Mouse (Mus musculus) spleen, adult 18-20 months (tissue): ENCODE data around the gene Mecr.

ENCODE experiments used
- DNase-seq, 2 experiments: peaks; one replicate each; pipeline ENCODE4 v3.0.0; 2022; ENCODE audit warnings: mixed read lengths in 2 of 2

Mecr gene

GRCm38 (mm10) chr4:131897787-131898186 is 54.5 kb downstream of the Mecr start:
- no peak for DNase-seq

- DNase-seq, result no peak
Measured at GRCm38 (mm10) chr4:131898503-131899179, 55.4 kb downstream of the Mecr start.

- DNase-seq, result no peak
Measured at GRCm38 (mm10) chr4:131899180-131899554, 55.9 kb downstream of the Mecr start.

GRCm38 (mm10) chr4:131901090-131901489 is 57.8 kb downstream of the Mecr start:
- DNase-seq, result no peak

GRCm38 (mm10) chr4:131904478-131904877 is 61.2 kb downstream of the Mecr start:
- peak in 1 of 2 experiments; percentile 34 for DNase-seq

- DNase-seq, result no peak
Measured at GRCm38 (mm10) chr4:131906423-131906822, 63.2 kb downstream of the Mecr start.

GRCm38 (mm10) chr4:131907912-131908311 is 64.6 kb downstream of the Mecr start:
- DNase-seq, result no peak

- no peak for DNase-seq
Measured at GRCm38 (mm10) chr4:131910237-131910994, 67.1 kb downstream of the Mecr start.

- DNase-seq, result no peak
Measured at GRCm38 (mm10) chr4:131911521-131911920, 68.3 kb downstream of the Mecr start.

GRCm38 (mm10) chr4:131913526-131913925 is 70.3 kb downstream of the Mecr start:
- DNase-seq, result no peak

GRCm38 (mm10) chr4:131914046-131914643 is 70.9 kb downstream of the Mecr start:
- no peak for DNase-seq

GRCm38 (mm10) chr4:131914891-131915469 is 71.7 kb downstream of the Mecr start:
- DNase-seq, result no peak

- DNase-seq, result no peak
Measured at GRCm38 (mm10) chr4:131915821-131916328, 72.6 kb downstream of the Mecr start.

- peak; percentile 50 to 70 for DNase-seq
Measured at GRCm38 (mm10) chr4:131916425-131916824, 73.2 kb downstream of the Mecr start.

GRCm38 (mm10) chr4:131917010-131917555 is 73.8 kb downstream of the Mecr start:
- no peak for DNase-seq
